Comparison of ENCODE assay signal across 19 mouse cellular contexts in genomic region chr3:36532738-36533137, GRCm38 (mm10). TPM values are rescaled to one million over a fixed set of nuclear protein-coding genes. Genes with fewer than 3 reads are reported as not detected.
DNase-seq lines count a peak whose midpoint lies in the region; ATAC-seq and TF ChIP-seq lines count a peak whose summit lies in the region.
"Had no signal": no experiment of that assay in that cellular context is flagged by ENCODE, and none has a peak within 500 bp of the region (broad histone marks: within the 10 kb centered on the region; RNA-seq: fewer than 3 reads in every experiment).

No protein-coding gene starts in this region.

- H3K4me2 ChIP-seq in liver, embryonic 12.5 days: no peak overlapping the region
- H3K4me2 ChIP-seq in intestine, embryonic 16.5 days (ENCODE audit: low read depth, low read length): peak overlapping the region; percentile 74; the same call in 1 of the 2 replicates

- WGBS in liver, adult 2 months: 10% methylated on average over 7 of the region's 7 CpGs
- WGBS in liver, embryonic 12.5 days (ENCODE audit: insufficient replicate concordance): 47% methylated on average over 7 of the region's 7 CpGs
- 29% methylated on average over 7 of the region's 7 CpGs for WGBS in intestine, embryonic 16.5 days

- no peaks in the 10 kb centered on the region for H3K79me2 ChIP-seq in liver, adult 2 months (ENCODE audit: control insufficient read depth, insufficient read depth, low read length)

- no peak overlapping the region for H3K27ac ChIP-seq in liver, adult 2 months (replicated peaks; ENCODE audit: insufficient read depth, low read depth, low read length)
- H3K27ac ChIP-seq in liver, embryonic 12.5 days: no peak overlapping the region
- peak overlapping the region; percentile 90 for H3K27ac ChIP-seq in intestine, embryonic 16.5 days (ENCODE audit: low read length)
- H3K27ac ChIP-seq: hindbrain, embryonic 12.5 days had no signal

- peaks cover 4% of the 10 kb centered on the region; the same call in 1 of the 2 replicates for H3K4me1 ChIP-seq in liver, adult 2 months (ENCODE audit: control insufficient read depth, insufficient read depth, low read length)
- 0 out of 2 replicates have a peak, but pooled peaks cover 8% of the 10 kb centered on the region for H3K4me1 ChIP-seq in liver, embryonic 12.5 days
- H3K4me1 ChIP-seq in intestine, embryonic 16.5 days (ENCODE audit: control insufficient read depth, insufficient read depth, low read length): peaks cover 9% of the 10 kb centered on the region
- H3K4me1 ChIP-seq: hindbrain, embryonic 12.5 days had no signal

- no peak for ATAC-seq in liver, embryonic 12.5 days
- peak; percentile 64 for ATAC-seq in intestine, embryonic 16.5 days
- ATAC-seq in inflammation-experienced regulatory T-cells, adult 6 months: no peak

- TF ChIP-seq CTCF in liver, adult 2 months (IDR thresholded peaks at IDR 0.05; ENCODE audit: low read depth, low read length): no peak

- no peaks in the 10 kb centered on the region for H3K9me3 ChIP-seq in liver, embryonic 12.5 days (replicated peaks)
- 0 out of 2 replicates have a peak, but pooled peaks cover 9% of the 10 kb centered on the region for H3K9me3 ChIP-seq in intestine, embryonic 16.5 days (ENCODE audit: control insufficient read depth, low read length)
- H3K9me3 ChIP-seq: hindbrain, embryonic 12.5 days had no signal

- TF ChIP-seq POLR2A in liver, adult 2 months (IDR thresholded peaks at IDR 0.05; ENCODE audit: extremely low read depth, insufficient read depth, low read length): no peak

- H3K9ac ChIP-seq in liver, adult 2 months (ENCODE audit: low read depth, low read length): no peak overlapping the region
- H3K9ac ChIP-seq in liver, embryonic 12.5 days: no peak overlapping the region
- no peak overlapping the region for H3K9ac ChIP-seq in intestine, embryonic 16.5 days (ENCODE audit: low read depth, low read length)
- H3K9ac ChIP-seq: hindbrain, embryonic 12.5 days had no signal

- H3K36me3 ChIP-seq in liver, adult 2 months (ENCODE audit: control insufficient read depth, insufficient read depth, low read length): no peaks in the 10 kb centered on the region
- no peaks in the 10 kb centered on the region for H3K36me3 ChIP-seq in liver, embryonic 12.5 days
- no peaks in the 10 kb centered on the region for H3K36me3 ChIP-seq in intestine, embryonic 16.5 days (ENCODE audit: control insufficient read depth, insufficient read depth, low read length)
- H3K36me3 ChIP-seq in splenic B cell, adult 2 months (ENCODE audit: control insufficient read depth, insufficient read depth, low read length, poor library complexity, severe bottlenecking): no peaks in the 10 kb centered on the region
- H3K36me3 ChIP-seq: hindbrain, embryonic 12.5 days had no signal

- H3K27me3 ChIP-seq in liver, adult 2 months (ENCODE audit: control insufficient read depth, insufficient read depth, low read length): no peaks in the 10 kb centered on the region
- H3K27me3 ChIP-seq in liver, embryonic 12.5 days (replicated peaks): peaks cover 39% of the 10 kb centered on the region
- H3K27me3 ChIP-seq in intestine, embryonic 16.5 days (replicated peaks; ENCODE audit: control insufficient read depth, insufficient read depth, low read length): no peaks in the 10 kb centered on the region
- no peaks in the 10 kb centered on the region for H3K27me3 ChIP-seq in splenic B cell, adult 2 months (ENCODE audit: control insufficient read depth, insufficient read depth, low read length, poor library complexity, severe bottlenecking)

- H3K4me3 ChIP-seq in liver, adult 2 months (ENCODE audit: insufficient read depth, low read depth, low read length): no peak overlapping the region
- no peak overlapping the region for H3K4me3 ChIP-seq in liver, embryonic 12.5 days
- H3K4me3 ChIP-seq in intestine, embryonic 16.5 days (ENCODE audit: low read length): no peak overlapping the region

- peak; percentile 15 to 27 for DNase-seq in cerebellum, postnatal 10 days
- DNase-seq in cerebellum, postnatal 25 days: no peak
- peak; percentile 16 for DNase-seq in liver, adult 2 months (ENCODE audit: extremely low read depth, low read depth, low spot score)
- DNase-seq in splenic B cell, adult 2 months (ENCODE audit: low read depth, low spot score): peak; percentile 3
- no peak for DNase-seq in ovary, postnatal 14 days (ENCODE audit: low spot score)
- DNase-seq: cerebellum, postnatal 14 days; layer of hippocampus, adult 9-11 months had no signal

RNA-seq across cellular contexts. Expression of gene Gm11549, which starts 11.1 kb away (rescaled TPM):
- not detected in 2 replicates for total RNA-seq in liver, adult 2 months (2014; rRNA removed)
- not detected in 2 replicates for polyA plus RNA-seq in liver, adult 2 months (2012; rRNA removed)
- not detected in 2 replicates for polyA plus RNA-seq in liver, embryonic 12.5 days (2016; fragmentation: Nextera tagmentation; extraction: Ambion mirVana)
- polyA plus RNA-seq in intestine, embryonic 16.5 days (2015; fragmentation: Nextera tagmentation; extraction: Ambion mirVana): 0.54 TPM in 2 replicates
- not detected for polyA plus RNA-seq in inflammation-experienced regulatory T-cells, adult 6 months (2017; shearing (Covaris generic))
- total RNA-seq: adrenal gland, adult 18-20 months; megakaryocyte, adult 5-6 weeks had no signal
- polyA plus RNA-seq: erythroblast, embryonic 14.5 days; gonadal fat pad, adult 2 months; kidney, embryonic 14.5 days had no signal

RNA-seq across cellular contexts. Expression of gene Exosc9, which starts 19.7 kb away (rescaled TPM):
- 13.4 and 15.6 TPM in 2 replicates for total RNA-seq in liver, adult 2 months (2014; rRNA removed)
- polyA plus RNA-seq in liver, adult 2 months (2012; rRNA removed): 4.8 and 6.3 TPM in 2 replicates
- polyA plus RNA-seq in liver, embryonic 12.5 days (2016; fragmentation: Nextera tagmentation; extraction: Ambion mirVana): 56.6 and 57.8 TPM in 2 replicates
- 55.6 and 69.1 TPM in 2 replicates for polyA plus RNA-seq in intestine, embryonic 16.5 days (2015; fragmentation: Nextera tagmentation; extraction: Ambion mirVana)
- polyA plus RNA-seq in inflammation-experienced regulatory T-cells, adult 6 months (2017; shearing (Covaris generic)): 10 to 100 TPM; 44.0 to 62.2 (median 49.6) TPM

RNA-seq across cellular contexts. Expression of gene Ccna2, which starts 39.2 kb away (rescaled TPM):
- 0.74 and 3.8 TPM in 2 replicates for total RNA-seq in liver, adult 2 months (2014; rRNA removed)
- polyA plus RNA-seq in liver, adult 2 months (2012; rRNA removed): 0.50 and 0.67 TPM in 2 replicates
- 288 and 294 TPM in 2 replicates for polyA plus RNA-seq in liver, embryonic 12.5 days (2016; fragmentation: Nextera tagmentation; extraction: Ambion mirVana)
- 140 and 155 TPM in 2 replicates for polyA plus RNA-seq in intestine, embryonic 16.5 days (2015; fragmentation: Nextera tagmentation; extraction: Ambion mirVana)
- polyA plus RNA-seq in inflammation-experienced regulatory T-cells, adult 6 months (2017; shearing (Covaris generic)): 10 to 100 TPM in 1 of 3 experiments, 1 to 10 TPM in 2; 2.7 to 42.2 (median 4.1) TPM

RNA-seq across cellular contexts. Expression of gene 1810062G17Rik, which starts 57.0 kb away (rescaled TPM):
- total RNA-seq in liver, adult 2 months (2014; rRNA removed): 1.4 and 1.7 TPM in 2 replicates
- polyA plus RNA-seq in liver, adult 2 months (2012; rRNA removed): 0.87 and 0.91 TPM in 2 replicates
- polyA plus RNA-seq in liver, embryonic 12.5 days (2016; fragmentation: Nextera tagmentation; extraction: Ambion mirVana): 0.83 and 1.4 TPM in 2 replicates
- polyA plus RNA-seq in intestine, embryonic 16.5 days (2015; fragmentation: Nextera tagmentation; extraction: Ambion mirVana): 1.6 and 2.3 TPM in 2 replicates
- polyA plus RNA-seq in inflammation-experienced regulatory T-cells, adult 6 months (2017; shearing (Covaris generic)): 1 to 10 TPM; 1.7 to 2.9 (median 1.9) TPM
- total RNA-seq: midbrain, postnatal 0 days had no signal
- polyA plus RNA-seq: erythroblast, embryonic 14.5 days; frontal cortex, adult 2 months; neural tube, embryonic 14.5 days had no signal

RNA-seq across cellular contexts. Expression of gene Anxa5, which starts 57.0 kb away (rescaled TPM):
- 77.4 and 95.0 TPM in 2 replicates for total RNA-seq in liver, adult 2 months (2014; rRNA removed)
- polyA plus RNA-seq in liver, adult 2 months (2012; rRNA removed): 152 and 159 TPM in 2 replicates
- polyA plus RNA-seq in liver, embryonic 12.5 days (2016; fragmentation: Nextera tagmentation; extraction: Ambion mirVana): 68.6 and 70.7 TPM in 2 replicates
- 283 and 291 TPM in 2 replicates for polyA plus RNA-seq in intestine, embryonic 16.5 days (2015; fragmentation: Nextera tagmentation; extraction: Ambion mirVana)
- polyA plus RNA-seq in inflammation-experienced regulatory T-cells, adult 6 months (2017; shearing (Covaris generic)): 100 to 1,000 TPM; 124 to 194 (median 151) TPM

Comparison
In these comparisons a context has a peak if more than half of its experiments do, and no peak if none do; other contexts are left out.
1. DNase-seq: peak in cerebellum, postnatal 10 days (2 of 2), liver, adult 2 months (single experiment) and splenic B cell, adult 2 months (single experiment); none in cerebellum, postnatal 25 days (0 of 2) and ovary, postnatal 14 days (single experiment).